Mouse (Mus musculus): ENCODE measurements at regions not wholly inside any gene's neighbourhood (a gene's known extent, or its start where the extent isn't known, plus 50 kb on each side); places are given as distances from the start of the nearest gene placed in this dataset.

DNA sequence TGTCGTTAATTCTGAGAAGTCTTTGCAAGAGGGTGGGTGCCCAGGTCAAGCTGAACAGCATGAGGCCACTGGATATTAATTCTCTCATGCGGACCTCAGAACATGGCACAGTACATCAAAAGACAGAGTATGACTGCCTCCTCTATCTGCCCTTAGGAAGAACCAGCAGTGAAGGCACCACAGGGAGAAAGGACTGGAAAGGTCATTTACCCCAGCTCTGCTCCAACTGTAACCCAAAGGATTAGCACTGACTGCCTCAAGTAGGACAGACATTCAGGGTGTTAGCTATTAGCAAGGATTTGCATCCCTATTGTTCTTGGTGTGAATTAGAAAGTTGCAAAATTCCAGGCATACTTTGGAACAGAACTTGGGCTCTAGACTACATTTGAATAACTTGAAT lies 58.2 kb upstream of the Gm7271 start:
- no peak for ATAC-seq
- no peak for DNase-seq
- WGBS = 88% methylated on average over 2 of the region's 2 CpGs
- Histone ChIP-seq H3K27ac (ENCODE audit: low read depth, low read length) (no peak overlapping the region), H3K4me1 (ENCODE audit: insufficient read depth) (no peaks in the 10 kb centered on the region), H3K4me3 (ENCODE audit: low read depth, low read length) (no peak overlapping the region), H3K27me3 (ENCODE audit: insufficient read depth, low read length) (no peaks in the 10 kb centered on the region), H3K9ac (no peak overlapping the region), H3K36me3 (ENCODE audit: insufficient read depth) (no peaks in the 10 kb centered on the region), H3K4me2 (ENCODE audit: low read depth) (no peak overlapping the region), H3K9me3 (ENCODE audit: low read length) (no peaks in the 10 kb centered on the region)
- no peak for TF ChIP-seq CTCF (IDR thresholded peaks at IDR 0.05; ENCODE audit: low read depth)

DNA sequence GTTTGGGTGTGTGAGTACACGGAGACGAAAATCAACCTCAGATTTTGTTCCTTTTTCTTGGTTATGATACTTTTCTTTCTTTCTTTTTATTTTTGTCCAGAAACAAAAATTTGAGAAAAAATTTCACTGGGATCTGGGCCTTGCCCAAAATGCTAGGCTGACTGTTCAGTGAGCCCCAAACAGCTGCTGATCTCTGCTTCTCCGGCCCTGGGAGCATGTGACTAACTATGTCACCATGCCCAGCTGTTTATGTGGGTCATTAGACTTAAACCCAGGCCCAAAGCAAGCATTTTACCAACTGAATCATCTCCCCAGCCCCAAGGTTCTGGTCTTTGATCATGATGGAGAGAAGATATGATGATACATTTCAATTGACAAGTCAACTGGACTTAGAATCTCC lies 56.3 kb upstream of the Gm7271 start:
- ATAC-seq = no peak
- DNase-seq = no peak
- no peak overlapping the region for H3K9ac ChIP-seq
- no peak overlapping the region for H3K27ac ChIP-seq (ENCODE audit: low read depth, low read length)
- H3K36me3 ChIP-seq (ENCODE audit: insufficient read depth) = no peaks in the 10 kb centered on the region
- H3K4me2 ChIP-seq (ENCODE audit: low read depth) = no peak overlapping the region
- 94% methylated on average over 3 of the region's 3 CpGs for WGBS
- TF ChIP-seq CTCF (IDR thresholded peaks at IDR 0.05; ENCODE audit: low read depth) = no peak
- no peaks in the 10 kb centered on the region for H3K27me3 ChIP-seq (ENCODE audit: insufficient read depth, low read length)
- H3K4me3 ChIP-seq (ENCODE audit: low read depth, low read length) = no peak overlapping the region
- no peaks in the 10 kb centered on the region for H3K9me3 ChIP-seq (ENCODE audit: low read length)
- no peaks in the 10 kb centered on the region for H3K4me1 ChIP-seq (ENCODE audit: insufficient read depth)

DNA sequence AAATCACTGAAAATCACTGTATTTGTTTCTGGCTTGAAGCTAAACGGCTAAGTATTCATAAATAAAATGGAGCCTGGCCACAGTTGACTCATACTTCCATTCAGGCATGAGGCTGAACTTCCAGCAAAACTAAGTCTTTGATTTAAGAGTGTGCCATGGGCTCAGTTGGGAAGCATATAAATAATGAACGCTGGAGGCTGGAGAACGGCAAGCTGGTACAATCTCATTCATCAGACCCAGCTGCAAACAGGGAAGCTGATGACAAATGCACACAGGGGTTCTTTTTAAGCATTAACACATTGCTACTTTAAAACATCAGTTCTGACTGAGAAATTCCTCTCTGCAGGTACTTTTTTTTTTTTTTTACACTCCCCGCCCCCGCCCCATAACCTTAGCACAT lies 54.4 kb upstream of the Gm7271 start:
- TF ChIP-seq CTCF (IDR thresholded peaks at IDR 0.05; ENCODE audit: low read depth) = no peak
- Histone ChIP-seq H3K9me3 (ENCODE audit: low read length) (no peaks in the 10 kb centered on the region), H3K4me3 (ENCODE audit: low read depth, low read length) (no peak overlapping the region), H3K4me2 (ENCODE audit: low read depth) (no peak overlapping the region), H3K36me3 (ENCODE audit: insufficient read depth) (no peaks in the 10 kb centered on the region), H3K27me3 (ENCODE audit: insufficient read depth, low read length) (no peaks in the 10 kb centered on the region), H3K27ac (ENCODE audit: low read depth, low read length) (no peak overlapping the region), H3K4me1 (ENCODE audit: insufficient read depth) (no peaks in the 10 kb centered on the region), H3K9ac (no peak overlapping the region)
- no peak for DNase-seq
- ATAC-seq = no peak
- WGBS = 75% methylated on average over 5 of the region's 5 CpGs

DNA sequence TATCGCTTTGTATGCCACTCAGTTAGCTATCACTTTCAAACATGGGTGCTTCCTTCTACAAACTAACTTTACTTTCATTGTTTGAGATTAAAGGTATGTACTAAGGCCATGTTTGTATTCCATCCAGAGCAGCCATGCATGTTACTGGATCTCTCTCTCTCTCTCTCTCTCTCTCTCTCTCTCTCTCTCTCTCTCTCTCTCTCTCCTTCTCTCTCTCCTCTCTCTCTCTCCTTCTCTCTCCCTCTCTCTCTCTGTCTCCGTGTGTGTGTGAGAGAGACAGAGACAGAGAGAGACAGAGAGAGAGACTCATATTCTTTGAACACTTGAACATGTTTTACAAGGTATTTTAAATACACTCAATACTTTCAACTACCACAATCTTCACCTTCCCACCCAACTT lies 50.2 kb upstream of the Gm7271 start:
- Histone ChIP-seq H3K4me3 (ENCODE audit: low read depth, low read length) (no peak overlapping the region), H3K9me3 (ENCODE audit: low read length) (no peaks in the 10 kb centered on the region), H3K4me2 (ENCODE audit: low read depth) (no peak overlapping the region), H3K27ac (ENCODE audit: low read depth, low read length) (no peak overlapping the region), H3K27me3 (ENCODE audit: insufficient read depth, low read length) (no peaks in the 10 kb centered on the region), H3K9ac (no peak overlapping the region), H3K4me1 (ENCODE audit: insufficient read depth) (no peaks in the 10 kb centered on the region), H3K36me3 (ENCODE audit: insufficient read depth) (no peaks in the 10 kb centered on the region)
- ATAC-seq (no peak), DNase-seq (no peak)
- WGBS = 94% methylated on average over 2 of the region's 2 CpGs
- TF ChIP-seq CTCF (IDR thresholded peaks at IDR 0.05; ENCODE audit: low read depth) = no peak

All from forebrain, postnatal 0 days (tissue).